Mouse (Mus musculus) left cerebral cortex, adult 11 months (tissue): ENCODE data around the gene Stk35.

ENCODE experiments used
- DNase-seq: peaks from one replicate; pipeline ENCODE4 v3.0.0; 2022; ENCODE audit warnings: low spot score

Gene Stk35

GRCm38 (mm10) chr2:129800271-129800903 lies at the start of gene Stk35:
TSS of gene Stk35 (plus strand) at chr2:129800517.
- peak; percentile 81 for DNase-seq

GRCm38 (mm10) chr2:129782046-129782445 lies 18.3 kb upstream of the Stk35 start:
- DNase-seq = no peak

- no peak for DNase-seq
Observed at GRCm38 (mm10) chr2:129796501-129796900, 3.8 kb upstream of the Stk35 start.

GRCm38 (mm10) chr2:129797709-129798108 lies 2.6 kb upstream of the Stk35 start:
- no peak for DNase-seq

GRCm38 (mm10) chr2:129798410-129798809 lies 1.9 kb upstream of the Stk35 start:
- no peak for DNase-seq

- DNase-seq = no peak
Observed at GRCm38 (mm10) chr2:129800904-129801230, 550 bp downstream of the Stk35 start.

GRCm38 (mm10) chr2:129801231-129802029 lies 1.1 kb downstream of the Stk35 start:
- DNase-seq = peak; percentile 78

GRCm38 (mm10) chr2:129805486-129805885 lies 5.2 kb downstream of the Stk35 start:
- no peak for DNase-seq

GRCm38 (mm10) chr2:129806486-129806885 lies 6.2 kb downstream of the Stk35 start:
- DNase-seq = no peak

- DNase-seq = no peak
Observed at GRCm38 (mm10) chr2:129810563-129810962, 10.2 kb downstream of the Stk35 start.

- DNase-seq = no peak
Observed at GRCm38 (mm10) chr2:129814033-129814432, 13.7 kb downstream of the Stk35 start.

- DNase-seq = no peak
Observed at GRCm38 (mm10) chr2:129815076-129815475, 14.8 kb downstream of the Stk35 start.

GRCm38 (mm10) chr2:129817603-129818257 lies 17.4 kb downstream of the Stk35 start:
- DNase-seq = no peak

GRCm38 (mm10) chr2:129818868-129819267 lies 18.6 kb downstream of the Stk35 start:
- no peak for DNase-seq

GRCm38 (mm10) chr2:129819531-129819930 lies 19.2 kb downstream of the Stk35 start:
- no peak for DNase-seq

- no peak for DNase-seq
Observed at GRCm38 (mm10) chr2:129819951-129820350, 19.6 kb downstream of the Stk35 start.

- no peak for DNase-seq
Observed at GRCm38 (mm10) chr2:129821021-129821420, 20.7 kb downstream of the Stk35 start.

GRCm38 (mm10) chr2:129821568-129821967 lies 21.3 kb downstream of the Stk35 start:
- no peak for DNase-seq

GRCm38 (mm10) chr2:129823310-129823709 lies 23.0 kb downstream of the Stk35 start:
- DNase-seq = no peak

GRCm38 (mm10) chr2:129824254-129824653 lies 23.9 kb downstream of the Stk35 start:
- DNase-seq = no peak

GRCm38 (mm10) chr2:129826141-129826540 lies 25.8 kb downstream of the Stk35 start:
- no peak for DNase-seq

- no peak for DNase-seq
Observed at GRCm38 (mm10) chr2:129832993-129833392, 32.7 kb downstream of the Stk35 start.

- no peak for DNase-seq
Observed at GRCm38 (mm10) chr2:129834221-129834620, 33.9 kb downstream of the Stk35 start.
